Comparison of ENCODE assay signal across 8 mouse cellular contexts in the genomic region with DNA sequence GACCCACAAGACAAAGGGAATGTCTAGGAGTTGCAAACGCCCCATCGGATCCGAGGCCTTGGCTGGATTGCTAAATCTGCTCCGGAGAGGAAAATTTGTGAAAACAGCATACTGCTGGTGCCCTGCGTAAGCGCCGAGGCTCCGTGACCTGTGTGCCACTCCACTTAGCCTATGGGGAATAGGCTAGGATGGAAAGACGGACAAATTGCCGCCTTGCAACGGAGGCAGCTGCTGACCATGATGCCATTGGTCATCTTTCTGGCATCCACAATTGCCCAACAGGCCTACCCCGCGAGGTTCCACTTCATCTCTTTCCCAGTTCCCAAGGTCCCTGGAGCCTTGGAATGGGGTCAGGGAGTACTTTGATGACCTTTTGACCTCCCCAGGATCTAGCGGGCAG. TPM values are rescaled to one million over a fixed set of nuclear protein-coding genes. Genes with fewer than 3 reads are reported as not detected.
DNase-seq lines count a peak whose midpoint lies in the region; ATAC-seq lines count a peak whose summit lies in the region.

No protein-coding gene starts in this region.

- H3K4me1 ChIP-seq in kidney, embryonic 14.5 days (ENCODE audit: control insufficient read depth, insufficient read depth, low read length), result peaks cover 23% of the 10 kb centered on the region
- peaks cover 26% of the 10 kb centered on the region for H3K4me1 ChIP-seq in hindbrain, embryonic 14.5 days (replicated peaks; ENCODE audit: control insufficient read depth, insufficient read depth, low read length)
- H3K4me1 ChIP-seq in midbrain, embryonic 15.5 days, result peaks cover 50% of the 10 kb centered on the region

- peak overlapping the region; percentile 63 for H3K9ac ChIP-seq in kidney, embryonic 14.5 days (ENCODE audit: low read depth, low read length)
- peak overlapping the region; percentile 68 for H3K9ac ChIP-seq in hindbrain, embryonic 14.5 days
- H3K9ac ChIP-seq in midbrain, embryonic 15.5 days, result peak overlapping the region; percentile 54

- peak overlapping the region; percentile 73 for H3K4me2 ChIP-seq in kidney, embryonic 14.5 days (replicated peaks; ENCODE audit: low read depth, low read length)
- peak overlapping the region; percentile 96 for H3K4me2 ChIP-seq in hindbrain, embryonic 14.5 days (replicated peaks)
- H3K4me2 ChIP-seq in midbrain, embryonic 15.5 days, result peak overlapping the region; percentile 96

- DNase-seq in kidney, adult 11 months, result no peak
- peak; percentile 31 to 42 for DNase-seq in adrenal gland, postnatal 36 days
- no peak for DNase-seq in hindbrain, embryonic 14.5 days (ENCODE audit: low spot score)
- DNase-seq in frontal cortex, postnatal 36 days (ENCODE audit: low spot score in 2 of 2), result no peak
- no peak for DNase-seq in T-cell, adult 2 months (ENCODE audit: low spot score)

- H3K4me3 ChIP-seq in kidney, embryonic 14.5 days (ENCODE audit: low read length), result peak overlapping the region; percentile 70
- peak overlapping the region; percentile 75 for H3K4me3 ChIP-seq in hindbrain, embryonic 14.5 days (replicated peaks; ENCODE audit: low read length)
- peak overlapping the region; percentile 73 for H3K4me3 ChIP-seq in midbrain, embryonic 15.5 days

- H3K9me3 ChIP-seq in kidney, embryonic 14.5 days (ENCODE audit: control insufficient read depth, low read length), result no peaks in the 10 kb centered on the region
- H3K9me3 ChIP-seq in hindbrain, embryonic 14.5 days (ENCODE audit: control insufficient read depth, low read length), result no peaks in the 10 kb centered on the region
- no peaks in the 10 kb centered on the region for H3K9me3 ChIP-seq in midbrain, embryonic 15.5 days

- no peak overlapping the region for H3K27ac ChIP-seq in kidney, embryonic 14.5 days (ENCODE audit: low read depth, low read length)
- H3K27ac ChIP-seq in hindbrain, embryonic 14.5 days, result no peak overlapping the region
- H3K27ac ChIP-seq in midbrain, embryonic 15.5 days, result no peak overlapping the region

- H3K36me3 ChIP-seq in kidney, embryonic 14.5 days (ENCODE audit: control insufficient read depth, insufficient read depth, low read length), result peaks cover 19% of the 10 kb centered on the region
- no peaks in the 10 kb centered on the region for H3K36me3 ChIP-seq in hindbrain, embryonic 14.5 days (replicated peaks; ENCODE audit: control insufficient read depth, insufficient read depth)
- H3K36me3 ChIP-seq in midbrain, embryonic 15.5 days (replicated peaks), result no peaks in the 10 kb centered on the region

- no peak for ATAC-seq in kidney, embryonic 14.5 days (ENCODE audit: low FRiP score, low TSS enrichment)
- no peak for ATAC-seq in hindbrain, embryonic 14.5 days (ENCODE audit: low FRiP score)
- no peak for ATAC-seq in midbrain, embryonic 15.5 days (replicated peaks)
- no peak for ATAC-seq in frontal cortex, adult (ENCODE audit: low TSS enrichment)

- 1% methylated on average over 14 of the region's 14 CpGs for WGBS in kidney, embryonic 14.5 days
- under 1% methylated on average over 14 of the region's 14 CpGs for WGBS in hindbrain, embryonic 14.5 days
- WGBS in midbrain, embryonic 15.5 days, result 0% methylated on average over 14 of the region's 14 CpGs

- H3K27me3 ChIP-seq in kidney, embryonic 14.5 days (ENCODE audit: control insufficient read depth, insufficient read depth, low read length), result no peaks in the 10 kb centered on the region
- no peaks in the 10 kb centered on the region for H3K27me3 ChIP-seq in hindbrain, embryonic 14.5 days (ENCODE audit: control insufficient read depth, insufficient read depth, low read length)
- no peaks in the 10 kb centered on the region for H3K27me3 ChIP-seq in midbrain, embryonic 15.5 days (replicated peaks)

RNA-seq across cellular contexts. Expression of a gene that starts 0.8 kb away (rescaled TPM):
- 140 and 144 TPM in 2 replicates for polyA plus RNA-seq in kidney, embryonic 14.5 days (2014; fragmentation: Nextera tagmentation; extraction: Ambion mirVana)
- total RNA-seq in adrenal gland, postnatal 36 days (2021), result 1 to 10 TPM; 3.6 to 5.1 TPM
- polyA plus RNA-seq in hindbrain, embryonic 14.5 days (2014; fragmentation: Nextera tagmentation; extraction: Ambion mirVana), result 26.8 and 30.2 TPM in 2 replicates
- 28.3 and 31.9 TPM in 2 replicates for polyA plus RNA-seq in midbrain, embryonic 15.5 days (2015; fragmentation: Nextera tagmentation; extraction: Ambion mirVana)

RNA-seq across cellular contexts. Expression of a gene that starts 5.3 kb away (rescaled TPM):
- 0.09 and 0.24 TPM in 2 replicates for polyA plus RNA-seq in kidney, embryonic 14.5 days (2014; fragmentation: Nextera tagmentation; extraction: Ambion mirVana)
- total RNA-seq in adrenal gland, postnatal 36 days (2021), result not detected
- polyA plus RNA-seq in hindbrain, embryonic 14.5 days (2014; fragmentation: Nextera tagmentation; extraction: Ambion mirVana), result not detected in 2 replicates
- 0.45 and 0.49 TPM in 2 replicates for polyA plus RNA-seq in midbrain, embryonic 15.5 days (2015; fragmentation: Nextera tagmentation; extraction: Ambion mirVana)

Comparison
In these comparisons a context has a peak if more than half of its experiments do, and no peak if none do; other contexts are left out.
1. DNase-seq: peak in adrenal gland, postnatal 36 days (2 of 2); none in kidney, adult 11 months (single experiment), hindbrain, embryonic 14.5 days (single experiment), frontal cortex, postnatal 36 days (0 of 2) and T-cell, adult 2 months (single experiment).
2. Peak in every context shown above with its lines, with median percentiles within 50 percentile points of each other: H3K4me2 ChIP-seq, H3K4me3 ChIP-seq and H3K9ac ChIP-seq.